Mouse (Mus musculus): Measurements from ENCODE around the gene Crygc. TPM values are rescaled to one million over a fixed set of nuclear protein-coding genes. Genes with fewer than 3 reads are reported as not detected.

The Crygc gene
- polyA plus RNA-seq, 1 experiment: not detected

- no peak overlapping the region for H3K4me3 ChIP-seq (ENCODE audit: insufficient read depth, low read depth, low read length)
- TF ChIP-seq POLR2A (IDR thresholded peaks at IDR 0.05; ENCODE audit: insufficient read depth, low read depth, low read length) (no peak), CTCF (IDR thresholded peaks at IDR 0.05; ENCODE audit: insufficient read depth, low read depth, low read length) (no peak)
- WGBS: 97% methylated on average over 3 of the region's 3 CpGs
- no peaks in the 10 kb centered on the region for H3K4me1 ChIP-seq (ENCODE audit: control insufficient read depth, insufficient read depth, low read length)
- H3K27ac ChIP-seq (ENCODE audit: insufficient read depth, low read depth, low read length): no peak overlapping the region
Observed at GRCm38 (mm10) chr1:65041837-65042236, 31.7 kb downstream of the Crygc start.

DNA sequence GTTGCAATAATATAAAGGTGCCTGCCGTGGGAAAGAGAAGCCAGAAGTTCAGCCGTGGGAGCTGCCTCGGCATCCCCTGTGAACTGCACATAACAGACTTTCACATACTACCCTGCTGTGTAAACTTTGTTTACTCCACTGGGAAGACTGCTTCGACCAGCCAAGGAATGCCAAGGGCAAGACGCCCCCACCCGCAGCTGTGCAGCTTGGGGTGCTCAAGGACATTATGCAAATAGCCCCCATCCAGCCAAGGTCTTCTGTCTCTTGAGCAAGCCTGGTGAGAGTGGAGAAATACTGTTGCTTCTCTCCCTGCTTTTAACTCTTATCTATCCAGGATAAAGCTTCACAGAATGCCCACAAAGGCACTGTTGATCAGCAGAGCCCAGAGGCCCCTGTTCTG, 32.7 kb downstream of the Crygc start:
- H3K27ac ChIP-seq (ENCODE audit: insufficient read depth, low read depth, low read length): no peak overlapping the region
- TF ChIP-seq POLR2A (IDR thresholded peaks at IDR 0.05; ENCODE audit: insufficient read depth, low read depth, low read length): no peak
- TF ChIP-seq CTCF (IDR thresholded peaks at IDR 0.05; ENCODE audit: insufficient read depth, low read depth, low read length): no peak

DNA sequence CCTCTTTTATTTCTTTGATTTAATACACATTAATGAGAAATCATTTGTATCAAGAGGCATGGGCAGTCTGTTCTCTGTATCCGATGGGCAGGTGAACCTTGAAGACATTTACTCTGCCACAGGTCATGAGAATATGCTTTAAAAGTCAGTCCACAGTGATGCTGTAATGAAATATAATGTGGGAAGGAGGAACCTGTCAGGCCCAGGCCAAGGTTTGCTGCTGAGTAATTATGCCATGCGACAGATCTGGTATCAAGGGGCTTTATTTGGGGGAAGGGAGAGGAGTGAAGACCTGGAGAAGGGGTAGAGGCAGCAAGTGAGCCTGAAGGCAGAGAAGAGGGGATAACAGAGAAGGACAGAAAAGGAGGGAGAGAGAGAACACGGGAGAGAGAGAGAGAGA, 33.8 kb downstream of the Crygc start:
- no peaks in the 10 kb centered on the region for H3K4me1 ChIP-seq (ENCODE audit: control insufficient read depth, insufficient read depth, low read length)
- no peak overlapping the region for H3K27ac ChIP-seq (ENCODE audit: insufficient read depth, low read depth, low read length)
- 83% methylated on average over 3 of the region's 3 CpGs for WGBS
- TF ChIP-seq CTCF (IDR thresholded peaks at IDR 0.05; ENCODE audit: insufficient read depth, low read depth, low read length): no peak
- TF ChIP-seq POLR2A (IDR thresholded peaks at IDR 0.05; ENCODE audit: insufficient read depth, low read depth, low read length): no peak
- H3K4me3 ChIP-seq (ENCODE audit: insufficient read depth, low read depth, low read length): no peak overlapping the region

More for the DNA sequence above, 32.7 kb downstream of the Crygc start:
- WGBS: 78% methylated on average over 6 of the region's 6 CpGs
- no peak overlapping the region for H3K4me3 ChIP-seq (ENCODE audit: insufficient read depth, low read depth, low read length)
- H3K4me1 ChIP-seq (ENCODE audit: control insufficient read depth, insufficient read depth, low read length): no peaks in the 10 kb centered on the region

DNA sequence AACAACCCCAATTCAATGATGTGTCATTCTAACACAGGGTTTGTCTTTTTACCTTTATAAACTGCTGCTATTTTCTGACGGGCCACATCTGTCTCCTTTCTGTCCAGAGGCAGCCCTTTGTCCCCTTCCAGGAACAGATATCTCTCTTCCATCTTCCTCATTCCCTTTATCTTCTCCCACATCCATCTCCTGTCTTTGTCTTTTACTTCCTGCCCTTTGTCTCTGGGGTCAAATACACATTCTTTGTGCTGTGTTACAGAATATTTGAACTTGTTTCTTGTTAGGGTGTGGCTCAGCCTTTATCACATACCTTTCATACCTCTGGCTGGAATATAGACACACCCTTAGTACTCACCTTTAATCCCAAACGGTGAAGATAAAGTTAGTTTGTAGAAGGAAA, 35.9 kb downstream of the Crygc start:
- no peak for TF ChIP-seq POLR2A (IDR thresholded peaks at IDR 0.05; ENCODE audit: insufficient read depth, low read depth, low read length)
- TF ChIP-seq CTCF (IDR thresholded peaks at IDR 0.05; ENCODE audit: insufficient read depth, low read depth, low read length): no peak
- H3K4me3 ChIP-seq (ENCODE audit: insufficient read depth, low read depth, low read length): no peak overlapping the region
- 86% methylated on average over 2 of the region's 2 CpGs for WGBS

DNA sequence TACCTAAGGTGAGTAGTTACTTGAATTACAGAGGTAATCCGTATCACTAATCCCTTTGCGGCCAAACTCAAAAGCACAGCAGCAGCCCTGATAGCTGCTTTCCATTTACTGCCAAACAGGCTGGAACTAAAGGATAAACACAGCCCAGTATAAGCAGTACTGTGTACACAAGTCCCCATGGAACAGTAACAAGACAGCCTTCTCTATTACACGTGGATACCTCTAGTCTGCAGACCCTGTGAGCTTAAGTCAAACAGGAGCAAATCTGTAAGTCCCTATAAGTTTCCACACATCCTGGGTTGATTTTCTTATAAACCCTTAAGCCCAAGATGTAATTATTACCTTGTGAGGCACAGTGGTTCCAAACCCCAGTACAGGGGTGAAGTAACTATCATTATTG, 38.0 kb downstream of the Crygc start:
- Histone ChIP-seq H3K4me3 (ENCODE audit: insufficient read depth, low read depth, low read length) (no peak overlapping the region), H3K4me1 (ENCODE audit: control insufficient read depth, insufficient read depth, low read length) (no peaks in the 10 kb centered on the region), H3K27ac (ENCODE audit: insufficient read depth, low read depth, low read length) (no peak overlapping the region)
- TF ChIP-seq CTCF (IDR thresholded peaks at IDR 0.05; ENCODE audit: insufficient read depth, low read depth, low read length) (no peak), POLR2A (IDR thresholded peaks at IDR 0.05; ENCODE audit: insufficient read depth, low read depth, low read length) (no peak)
- WGBS: 26% methylated on average over 3 of the region's 3 CpGs

More for the DNA sequence above, 35.9 kb downstream of the Crygc start:
- no peak overlapping the region for H3K27ac ChIP-seq (ENCODE audit: insufficient read depth, low read depth, low read length)
- H3K4me1 ChIP-seq (ENCODE audit: control insufficient read depth, insufficient read depth, low read length): no peaks in the 10 kb centered on the region

DNA sequence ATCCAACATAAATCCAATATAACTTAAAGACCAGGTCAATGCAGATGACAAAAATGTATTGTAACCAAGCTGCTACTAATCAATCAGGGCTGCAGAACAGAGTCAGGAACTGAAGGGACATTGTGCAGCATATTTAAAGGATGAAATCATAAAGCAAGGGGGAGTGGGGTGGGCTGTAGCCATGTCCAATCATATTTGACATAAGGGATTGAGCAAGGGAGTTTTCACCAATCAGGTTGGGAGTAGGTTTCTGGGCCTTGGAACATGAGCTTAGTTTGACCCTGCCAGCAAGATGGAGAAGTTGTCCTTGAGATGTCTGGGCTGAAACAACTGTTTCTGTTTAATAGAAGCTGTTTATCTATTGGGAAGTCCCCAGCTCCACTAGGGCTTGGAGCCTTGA, 40.8 kb downstream of the Crygc start, which contains the start of gene Akr1cl:
Akr1cl (minus strand) TSS at position 119 of the 400 bp plus-strand sequence.
- H3K4me3 ChIP-seq (ENCODE audit: insufficient read depth, low read depth, low read length): no peak within 1 kb of the TSS
- H3K27ac ChIP-seq (ENCODE audit: insufficient read depth, low read depth, low read length): no peak within 1 kb of the TSS
- no peaks in the 10 kb centered on the region for H3K4me1 ChIP-seq (ENCODE audit: control insufficient read depth, insufficient read depth, low read length)
- no peak for TF ChIP-seq POLR2A (IDR thresholded peaks at IDR 0.05; ENCODE audit: insufficient read depth, low read depth, low read length)
- no peak for TF ChIP-seq CTCF (IDR thresholded peaks at IDR 0.05; ENCODE audit: insufficient read depth, low read depth, low read length)

DNA sequence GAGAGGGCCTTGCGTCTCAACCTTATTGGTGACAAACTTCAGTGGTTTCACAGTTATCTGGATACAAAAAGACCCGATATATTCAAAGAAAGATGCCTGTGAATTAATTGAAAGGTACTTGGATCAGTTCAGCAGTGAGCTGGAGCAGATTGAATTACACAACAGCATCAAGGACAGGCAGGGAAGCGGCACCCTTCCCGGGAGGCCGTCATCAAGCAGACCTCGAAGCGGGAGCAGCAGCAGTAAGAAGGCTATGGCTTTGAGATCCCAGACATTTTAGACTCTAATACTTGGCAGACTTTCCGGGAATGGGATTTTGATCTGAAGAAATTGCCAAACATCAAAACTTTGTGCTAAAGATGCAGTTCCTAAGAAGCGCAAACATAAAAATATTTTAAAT, 45.3 kb downstream of the Crygc start:
- H3K27ac ChIP-seq (ENCODE audit: insufficient read depth, low read depth, low read length): no peak overlapping the region
- no peak for TF ChIP-seq POLR2A (IDR thresholded peaks at IDR 0.05; ENCODE audit: insufficient read depth, low read depth, low read length)
- no peak overlapping the region for H3K4me3 ChIP-seq (ENCODE audit: insufficient read depth, low read depth, low read length)

More for the DNA sequence above, 45.3 kb downstream of the Crygc start:
- H3K4me1 ChIP-seq (ENCODE audit: control insufficient read depth, insufficient read depth, low read length): no peaks in the 10 kb centered on the region
- WGBS: 75% methylated on average over 9 of the region's 9 CpGs

Other genes with a start within 250 kb of the Crygc start
- gene Plekhm3, start 116.9 kb downstream of the Crygc start, polyA plus RNA-seq (2012; ENCODE audit: insufficient read depth, insufficient read length, low replicate concordance, missing spikeins): not detected in 2 replicates
- gene Akr1cl, start 40.9 kb downstream of the Crygc start, polyA plus RNA-seq (2012; ENCODE audit: insufficient read depth, insufficient read length, low replicate concordance, missing spikeins): not detected in 2 replicates
- gene Cryge, start 22.5 kb downstream of the Crygc start, polyA plus RNA-seq (2012; ENCODE audit: insufficient read depth, insufficient read length, low replicate concordance, missing spikeins): not detected in 2 replicates
- not detected in 2 replicates for gene Crygd, start 10.2 kb downstream of the Crygc start, polyA plus RNA-seq (2012; ENCODE audit: insufficient read depth, insufficient read length, low replicate concordance, missing spikeins)
- not detected in 2 replicates for gene Crygb, start 8.6 kb upstream of the Crygc start, polyA plus RNA-seq (2012; ENCODE audit: insufficient read depth, insufficient read length, low replicate concordance, missing spikeins)
- gene Cryga, start 29.7 kb upstream of the Crygc start, polyA plus RNA-seq (2012; ENCODE audit: insufficient read depth, insufficient read length, low replicate concordance, missing spikeins): not detected in 2 replicates
- gene Gm28845, start 45.9 kb upstream of the Crygc start, polyA plus RNA-seq (2012; ENCODE audit: insufficient read depth, insufficient read length, low replicate concordance, missing spikeins): not detected in 2 replicates
- not detected in 2 replicates for gene D630023F18Rik, start 49.5 kb upstream of the Crygc start, polyA plus RNA-seq (2012; ENCODE audit: insufficient read depth, insufficient read length, low replicate concordance, missing spikeins)
- not detected in 2 replicates for gene Idh1, start 112.8 kb upstream of the Crygc start, polyA plus RNA-seq (2012; ENCODE audit: insufficient read depth, insufficient read length, low replicate concordance, missing spikeins)
- gene Pikfyve, start 113.0 kb upstream of the Crygc start, polyA plus RNA-seq (2012; ENCODE audit: insufficient read depth, insufficient read length, low replicate concordance, missing spikeins): not detected in 2 replicates
- gene Pth2r, start 208.4 kb upstream of the Crygc start, polyA plus RNA-seq (2012; ENCODE audit: insufficient read depth, insufficient read length, low replicate concordance, missing spikeins): not detected in 2 replicates